Mouse (Mus musculus) erythroid progenitor cell, adult 5-6 weeks (primary cell): ENCODE results near the gene Nfix. TPM values are rescaled to one million over a fixed set of nuclear protein-coding genes. Genes with fewer than 3 reads are reported as not detected.
A peak's percentile ranks its signal among the peaks of the same experiment; 100 is the strongest.

Source experiments
- ATAC-seq: replicated peaks from 2 replicates; pipeline ENCODE4 v1.8.0; 2016; ENCODE audit warnings: moderate number of reproducible peaks, mild to moderate bottlenecking, moderate TSS enrichment, inconsistent platforms; ENCODE audit not compliant: poor library complexity, low FRiP score, severe bottlenecking
- total RNA-seq, 2 experiments: library from RNA; stranded (forward) in 1 of 2; stranded (reverse) in 1 of 2; fragments of 150-400 nt in 1 of 2; fragments of 186-747, 209-891 nt in 1 of 2; gene quantifications; 2 replicates each; pipeline versions ENCODE4 v1.2.3 to v1.2.4; 2015 to 2017; ENCODE audit warnings: low replicate concordance in 2 of 2

Nfix gene
- total RNA-seq, 2 experiments from 2014 or later = 36.8 to 53.7 TPM

GRCm38 (mm10) chr8:84745032-84745925 is 54.9 kb downstream of the Nfix start:
- no peak for ATAC-seq

DNA sequence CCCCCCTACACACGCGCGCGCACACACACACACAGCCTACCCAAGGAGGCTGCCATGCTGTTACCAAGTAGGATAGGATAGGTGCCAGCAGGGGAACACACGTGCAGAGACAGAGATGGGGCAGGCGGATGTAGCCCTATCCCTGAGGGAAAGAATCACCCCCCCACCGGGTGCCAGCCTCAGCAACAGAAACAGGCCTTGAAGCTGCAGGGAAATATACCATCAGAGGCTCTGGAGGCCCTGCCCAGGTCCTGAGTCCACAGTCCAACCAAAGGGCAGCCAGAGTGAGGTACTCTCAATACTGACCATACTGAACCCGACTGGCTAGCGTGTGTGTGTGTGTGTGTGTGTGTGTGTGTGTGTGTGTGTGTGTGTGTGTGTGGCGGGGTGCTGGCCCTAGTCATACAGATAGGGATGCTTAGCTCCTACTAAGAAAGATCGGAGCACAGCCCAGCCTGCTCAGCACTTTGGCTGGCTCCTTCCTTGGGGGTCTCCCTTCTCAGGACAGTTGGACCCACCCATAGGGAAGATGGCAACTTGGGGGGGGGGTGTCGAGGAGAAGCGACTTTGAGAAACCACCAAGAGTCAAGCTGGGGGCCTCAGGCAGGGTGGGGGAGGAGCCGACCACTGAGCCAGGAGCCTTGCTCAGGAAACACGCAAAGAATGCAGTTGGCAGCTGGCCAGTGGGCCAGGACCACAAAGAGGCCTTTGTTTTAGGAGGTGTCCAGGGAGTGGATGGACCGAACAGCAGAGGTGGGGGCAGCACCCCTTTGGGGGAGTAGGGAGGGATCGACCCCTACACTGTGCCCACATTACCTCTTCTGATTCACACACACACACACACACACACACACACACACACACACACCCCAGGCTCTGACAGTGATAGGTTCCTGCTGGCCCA is 56.4 kb downstream of the Nfix start:
- no peak for ATAC-seq

GRCm38 (mm10) chr8:84743054-84743415 is 57.1 kb downstream of the Nfix start:
- ATAC-seq = no peak

DNA sequence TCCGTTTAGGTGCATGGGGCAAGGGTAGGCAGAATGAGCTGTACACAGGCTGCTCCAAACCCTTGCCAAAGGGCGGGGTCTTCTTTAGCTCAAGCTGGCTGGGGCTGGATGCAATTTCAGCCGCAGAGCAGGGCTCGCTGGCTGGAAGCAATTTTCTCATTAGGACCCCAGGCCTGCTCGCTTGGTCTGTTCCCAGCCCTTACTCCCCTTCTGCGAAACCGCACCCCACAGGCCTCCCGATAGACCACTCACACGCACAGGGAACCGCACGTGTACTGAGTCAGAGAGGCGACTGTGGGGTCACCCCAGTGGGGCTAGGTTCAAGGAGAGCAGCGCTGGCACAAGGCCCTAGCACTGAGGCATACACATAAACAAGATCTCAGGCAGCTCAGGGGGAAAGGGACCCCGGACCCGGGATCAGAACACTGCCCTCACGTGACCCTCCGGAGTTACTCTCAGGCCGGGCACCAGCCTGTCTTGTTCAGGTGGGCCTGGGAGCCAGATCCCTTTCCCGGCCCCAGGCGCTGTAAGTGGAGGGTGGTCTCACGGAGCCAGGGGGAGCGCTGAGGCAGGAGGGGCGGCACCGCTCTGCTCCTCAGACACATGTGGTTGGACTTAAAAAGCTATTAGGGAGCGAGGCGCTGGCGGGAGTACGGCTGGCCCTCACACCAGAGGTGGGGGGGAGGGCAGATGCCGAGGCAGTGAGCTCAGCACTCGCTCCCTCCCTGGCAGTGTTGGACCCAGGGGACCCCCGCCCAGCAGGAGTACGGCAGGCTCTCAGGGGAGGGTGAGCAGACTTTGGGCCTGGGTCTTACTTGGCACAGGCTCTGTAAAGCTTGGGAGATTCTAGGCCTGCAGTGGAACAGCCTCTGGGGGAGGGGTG is 57.7 kb downstream of the Nfix start:
- ATAC-seq = no peak

DNA sequence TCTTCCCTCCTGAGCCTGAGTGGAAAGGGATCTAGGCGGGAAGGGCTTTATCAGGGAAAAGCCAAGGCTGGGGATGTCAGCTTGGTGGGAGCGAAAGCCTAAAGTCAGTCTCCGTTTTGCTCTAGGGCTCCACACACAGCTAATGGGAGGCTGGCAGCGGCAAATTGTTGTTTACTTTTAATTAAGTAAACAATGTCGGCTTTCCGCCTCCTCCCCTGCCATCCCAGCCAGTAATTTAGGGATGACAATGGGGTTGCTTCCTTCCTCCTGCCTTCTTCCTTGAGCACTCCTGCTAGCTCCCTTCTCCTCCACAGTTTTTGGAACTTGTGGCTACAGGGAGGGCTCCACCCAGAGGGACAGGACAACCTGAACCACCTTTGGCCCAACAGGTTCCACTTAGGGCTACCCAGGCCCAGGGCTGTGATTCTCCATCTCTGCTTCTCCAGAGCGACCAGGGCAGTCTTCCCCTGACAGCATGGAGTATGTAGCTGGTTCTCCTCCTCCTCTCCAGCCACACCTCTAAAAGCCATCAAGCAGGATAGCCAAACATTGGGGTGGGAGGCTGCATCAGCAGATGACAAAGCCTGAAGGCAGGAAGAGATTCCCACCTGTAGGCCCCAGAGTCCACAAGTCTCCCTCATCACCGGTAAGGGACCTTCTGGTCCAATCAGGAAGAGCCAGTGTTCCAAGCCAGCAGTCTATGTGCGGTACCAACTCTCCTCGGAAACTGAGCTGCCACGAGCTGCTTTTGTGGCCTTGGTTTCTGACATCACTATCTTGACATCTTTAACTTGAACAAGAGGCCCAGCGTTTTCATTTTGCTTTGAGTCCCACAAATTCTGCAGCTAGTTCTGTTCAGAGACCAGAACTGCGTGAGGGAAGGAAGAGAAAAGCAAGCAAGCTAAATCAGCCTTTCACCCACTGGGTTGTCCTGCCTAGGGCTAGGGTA is 59.0 kb downstream of the Nfix start:
- ATAC-seq = no peak

DNA sequence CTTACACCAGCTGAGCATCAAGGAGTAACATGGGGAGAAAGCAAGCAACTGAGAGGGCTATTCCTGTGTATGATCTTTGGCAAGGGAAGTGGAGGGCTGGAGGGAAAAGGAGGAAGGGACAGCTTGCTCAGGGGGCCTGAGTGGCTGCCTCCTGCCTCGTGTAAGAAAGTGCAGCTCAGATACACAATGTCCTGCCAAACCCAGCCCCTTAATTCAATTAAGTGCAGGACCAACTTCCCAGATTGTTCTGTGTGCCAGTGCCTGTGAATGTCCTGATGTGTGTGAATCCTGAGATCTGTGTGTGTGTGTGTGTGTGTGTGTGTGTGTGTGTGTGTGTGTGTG is 60.8 kb downstream of the Nfix start:
- no peak for ATAC-seq

DNA sequence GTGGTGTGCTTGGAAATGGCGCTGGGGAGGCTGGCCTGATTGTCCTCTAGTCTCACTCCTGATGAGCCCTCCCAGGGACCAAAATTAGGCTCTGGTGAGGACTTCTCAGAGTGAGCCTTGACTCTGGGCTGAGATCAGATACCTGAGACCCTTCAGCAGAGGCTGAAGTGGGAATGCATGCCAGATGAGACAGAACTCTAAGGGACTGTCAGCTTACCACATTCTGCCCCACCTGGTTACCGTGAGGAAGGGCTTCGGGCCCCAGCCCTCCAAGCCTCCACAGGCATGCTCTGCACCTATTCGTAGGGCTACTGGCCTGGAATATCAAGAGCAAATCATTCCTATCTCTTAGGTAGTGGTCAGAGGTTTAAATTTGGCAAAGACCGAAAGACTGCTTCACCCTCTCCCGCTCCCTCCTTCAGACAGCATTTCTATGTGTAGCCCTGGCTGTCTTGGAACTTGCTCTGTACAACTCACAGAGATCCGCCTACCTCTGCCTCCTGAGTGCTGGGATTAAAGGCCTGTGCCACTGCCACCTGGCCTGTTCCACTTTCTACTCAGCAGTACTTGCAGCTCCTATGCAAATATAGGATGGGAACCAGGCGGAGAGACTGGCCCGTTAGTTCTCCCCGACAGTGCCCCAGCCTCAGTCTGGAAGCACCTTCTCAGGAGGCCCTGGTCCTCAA is 61.3 kb downstream of the Nfix start:
- no peak for ATAC-seq

DNA sequence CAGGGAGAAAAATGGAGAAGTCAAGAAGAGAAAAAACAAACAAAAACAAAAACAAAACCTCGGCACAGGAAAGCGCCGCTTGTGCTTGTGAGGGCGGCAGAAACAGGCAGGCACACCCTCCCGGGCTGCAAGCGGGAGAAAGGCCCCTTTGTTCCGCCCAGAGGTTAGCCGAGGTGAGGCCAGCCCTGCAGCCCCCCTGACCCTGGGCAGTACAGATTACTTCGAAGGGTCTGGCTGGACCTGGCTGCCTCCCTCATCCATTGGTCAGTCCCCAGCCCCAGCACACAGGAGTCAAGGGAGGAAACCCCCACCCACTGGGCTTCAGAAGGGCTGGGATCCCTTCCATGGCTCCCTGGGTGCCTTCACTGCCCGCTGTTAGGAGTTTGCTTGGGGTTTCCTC is 61.9 kb downstream of the Nfix start:
- ATAC-seq = no peak

GRCm38 (mm10) chr8:84737608-84738007 is 62.5 kb downstream of the Nfix start:
- ATAC-seq = peak; percentile 93

DNA sequence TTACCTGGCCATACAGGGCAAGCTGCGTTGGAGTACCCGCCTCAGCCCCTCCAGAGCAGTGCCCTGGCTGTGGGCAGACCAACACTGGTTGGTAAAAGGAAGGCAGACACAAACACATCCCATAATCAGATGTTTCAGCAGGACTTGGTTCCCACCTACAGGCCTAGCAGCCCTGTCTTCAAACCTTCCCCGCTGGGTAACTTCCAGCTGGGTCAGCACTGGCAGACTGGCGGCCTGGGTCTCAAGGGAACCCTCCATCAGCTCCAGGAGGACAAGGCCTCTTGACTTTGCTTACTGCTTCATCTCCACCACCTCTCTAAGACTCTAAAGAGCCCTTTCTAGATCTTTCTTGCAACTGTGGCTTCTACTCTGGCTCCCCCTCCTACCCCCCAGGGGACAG is 63.6 kb downstream of the Nfix start:
- no peak for ATAC-seq

DNA sequence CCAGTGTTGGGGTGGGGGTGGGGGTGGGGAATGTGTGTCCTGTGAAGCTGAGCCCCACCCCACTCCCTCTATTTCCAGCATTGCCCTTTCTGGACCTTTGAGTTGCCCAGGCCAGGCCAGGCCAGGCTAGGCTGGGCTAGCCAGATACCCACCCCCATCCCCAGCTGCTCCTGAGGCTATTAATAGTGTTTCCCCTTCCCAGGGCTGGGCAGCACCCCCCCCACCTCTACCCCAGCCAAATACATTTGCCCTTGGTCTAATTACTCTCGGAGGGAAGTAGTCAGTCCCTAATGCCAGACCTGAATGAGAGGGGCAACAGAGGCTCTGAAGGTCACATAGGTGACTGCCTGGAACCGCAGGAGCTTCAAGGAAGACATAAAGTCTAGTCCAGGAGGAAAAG is 64.5 kb downstream of the Nfix start:
- no peak for ATAC-seq

DNA sequence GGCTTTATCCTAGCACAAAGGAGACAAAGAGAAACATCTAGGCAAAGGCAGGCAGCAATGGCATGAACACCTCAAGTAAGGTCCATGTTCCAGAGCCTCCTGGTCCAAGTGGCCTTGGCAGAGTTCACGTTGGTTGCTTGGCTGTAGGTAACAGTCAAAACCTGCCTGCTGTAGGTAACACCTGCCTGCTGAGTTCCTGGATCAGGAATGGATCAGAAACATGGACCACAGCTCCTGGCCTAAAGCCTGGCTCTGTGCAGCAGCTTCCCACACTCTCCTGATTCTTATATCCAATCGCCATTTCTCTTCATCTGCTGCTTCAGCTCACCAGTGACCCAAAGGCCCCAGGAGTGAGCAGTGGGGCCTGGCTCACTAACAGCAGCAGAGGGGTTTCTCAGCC is 65.5 kb downstream of the Nfix start:
- ATAC-seq = no peak

DNA sequence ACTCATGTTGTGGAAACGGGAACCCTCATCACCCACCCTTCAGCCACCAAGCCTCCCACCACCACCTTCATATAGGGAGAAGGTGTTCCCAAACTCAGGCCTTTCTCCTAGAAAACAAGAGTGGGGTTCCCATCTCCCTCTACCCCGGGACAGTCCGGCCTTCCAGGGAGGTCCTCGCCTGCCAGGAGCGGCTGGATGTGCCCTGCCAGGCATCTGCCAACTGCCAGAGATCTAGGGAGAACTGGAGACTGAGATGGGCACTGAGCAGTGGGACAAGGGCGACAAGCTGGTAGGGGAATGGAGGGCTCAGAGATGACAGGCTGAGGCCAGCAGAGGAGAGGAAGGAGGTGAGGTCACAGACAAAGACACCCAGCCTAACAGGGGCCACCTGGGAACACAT is 66.2 kb downstream of the Nfix start:
- ATAC-seq = no peak

DNA sequence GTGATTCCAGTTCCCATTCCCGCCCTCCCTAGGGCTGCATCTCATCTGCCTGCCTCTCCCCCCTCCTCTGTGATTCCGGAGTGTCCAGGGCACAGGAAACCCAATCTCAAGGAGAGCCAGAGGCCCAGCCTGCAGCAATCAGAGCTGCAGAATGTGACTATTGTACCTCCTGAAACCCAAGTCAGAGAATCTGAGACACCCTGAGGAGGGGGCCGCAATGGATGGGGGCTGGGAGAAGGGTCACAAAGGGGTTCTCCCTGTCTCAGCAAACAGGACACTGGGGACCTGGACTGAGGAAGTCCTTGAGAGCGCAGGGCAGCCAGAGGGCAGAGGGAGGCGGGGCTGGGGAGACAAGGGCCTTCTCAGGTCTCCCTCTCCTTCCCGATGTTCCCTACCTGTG is 67.1 kb downstream of the Nfix start:
- ATAC-seq = no peak

- no peak for ATAC-seq
Measured at GRCm38 (mm10) chr8:84732545-84732944, 67.6 kb downstream of the Nfix start.

GRCm38 (mm10) chr8:84731371-84732177 is 68.6 kb downstream of the Nfix start:
- 0 out of 2 replicates have a peak, but pooled peaks have one; percentile 1 for ATAC-seq

DNA sequence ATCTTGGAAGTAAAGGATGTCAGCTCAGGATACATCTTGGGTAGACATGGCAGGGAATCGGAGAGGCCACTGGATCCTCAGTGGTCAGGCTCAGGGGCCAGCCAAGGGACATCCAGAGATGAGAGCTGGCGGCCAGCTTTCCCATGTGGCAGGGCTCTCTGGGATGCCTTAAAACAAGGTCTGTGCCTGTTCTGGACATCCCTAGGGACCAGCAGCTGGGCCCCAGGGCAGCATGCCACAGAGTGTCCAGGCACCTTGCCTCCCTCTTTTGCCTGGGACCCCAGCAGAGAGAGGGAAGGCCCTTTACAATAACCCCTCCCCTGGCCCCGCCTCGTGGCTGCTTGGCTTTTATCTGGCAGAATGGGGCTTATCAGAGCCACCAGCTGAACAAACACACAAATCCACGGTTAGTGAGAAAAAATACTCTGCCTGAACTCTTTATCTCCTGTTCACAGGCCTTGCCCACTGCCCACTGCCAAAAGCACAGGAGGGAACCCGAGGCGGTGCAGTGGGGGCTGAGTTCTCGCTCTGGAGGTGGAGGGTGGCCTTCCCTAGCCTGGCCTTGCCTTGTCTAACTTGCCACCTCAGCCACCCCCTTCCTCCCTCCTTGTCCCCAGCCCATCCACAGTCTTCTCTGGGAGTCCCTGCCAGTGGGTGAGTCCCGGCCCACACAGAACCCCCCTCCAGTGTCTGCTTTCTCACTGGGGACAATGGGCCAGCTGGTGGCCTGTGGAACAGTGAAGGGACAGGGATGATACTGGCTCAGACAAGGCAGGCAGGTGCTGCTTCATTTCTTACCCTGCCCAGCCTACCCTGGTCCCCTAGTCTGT is 69.4 kb downstream of the Nfix start:
- peak; percentile 78 for ATAC-seq
